Mouse (Mus musculus): ENCODE measurements around the gene Tomt.

The Tomt gene

GRCm38 (mm10) chr7:101902846-101903245, 3.3 kb downstream of the Tomt start:
- no peak for DNase-seq (ENCODE audit: inconsistent age in 2 of 2, low spot score in 1 of 2)

GRCm38 (mm10) chr7:101901969-101902368, 4.2 kb downstream of the Tomt start:
- DNase-seq (ENCODE audit: inconsistent age in 2 of 2, low spot score in 1 of 2), result no peak

DNA sequence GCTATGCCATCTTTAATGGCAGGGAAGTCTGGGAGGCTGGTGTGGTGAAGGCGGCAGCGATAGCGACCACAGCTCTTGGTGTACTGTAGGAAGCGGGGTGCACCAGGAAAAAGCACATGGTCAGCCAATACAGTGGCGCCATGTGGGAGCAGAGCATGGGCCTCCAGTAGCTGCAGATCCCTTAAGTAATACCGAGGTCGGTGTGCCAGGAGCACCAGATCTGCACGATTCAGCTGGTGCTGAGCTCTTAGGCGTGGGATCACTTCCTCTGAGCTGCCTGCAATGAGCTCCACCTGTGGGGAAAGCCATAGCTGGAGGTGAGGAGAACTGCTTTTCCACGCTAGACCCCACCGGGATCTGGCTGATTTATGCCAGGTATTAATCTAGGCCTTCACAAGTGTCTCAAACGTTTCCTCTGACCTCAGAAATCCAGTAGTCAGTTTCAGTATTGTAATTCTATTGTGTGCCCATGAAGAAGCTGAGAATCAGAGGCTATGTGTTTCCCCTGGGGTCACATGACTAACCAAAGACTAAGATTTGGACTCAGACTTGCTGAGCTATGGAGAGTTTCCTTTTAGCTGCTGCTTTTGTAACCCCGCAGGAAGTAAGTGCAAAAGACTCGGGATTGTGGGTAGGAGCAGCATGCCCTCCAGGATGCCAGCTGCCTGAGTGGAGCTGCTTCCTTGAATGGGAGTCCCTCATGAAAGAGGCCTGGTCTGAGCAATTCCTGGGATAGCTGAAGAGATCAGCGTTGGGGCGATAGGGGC, 5.6 kb downstream of the Tomt start:
- no peak for DNase-seq (ENCODE audit: inconsistent age in 2 of 2, low spot score in 1 of 2)

DNA sequence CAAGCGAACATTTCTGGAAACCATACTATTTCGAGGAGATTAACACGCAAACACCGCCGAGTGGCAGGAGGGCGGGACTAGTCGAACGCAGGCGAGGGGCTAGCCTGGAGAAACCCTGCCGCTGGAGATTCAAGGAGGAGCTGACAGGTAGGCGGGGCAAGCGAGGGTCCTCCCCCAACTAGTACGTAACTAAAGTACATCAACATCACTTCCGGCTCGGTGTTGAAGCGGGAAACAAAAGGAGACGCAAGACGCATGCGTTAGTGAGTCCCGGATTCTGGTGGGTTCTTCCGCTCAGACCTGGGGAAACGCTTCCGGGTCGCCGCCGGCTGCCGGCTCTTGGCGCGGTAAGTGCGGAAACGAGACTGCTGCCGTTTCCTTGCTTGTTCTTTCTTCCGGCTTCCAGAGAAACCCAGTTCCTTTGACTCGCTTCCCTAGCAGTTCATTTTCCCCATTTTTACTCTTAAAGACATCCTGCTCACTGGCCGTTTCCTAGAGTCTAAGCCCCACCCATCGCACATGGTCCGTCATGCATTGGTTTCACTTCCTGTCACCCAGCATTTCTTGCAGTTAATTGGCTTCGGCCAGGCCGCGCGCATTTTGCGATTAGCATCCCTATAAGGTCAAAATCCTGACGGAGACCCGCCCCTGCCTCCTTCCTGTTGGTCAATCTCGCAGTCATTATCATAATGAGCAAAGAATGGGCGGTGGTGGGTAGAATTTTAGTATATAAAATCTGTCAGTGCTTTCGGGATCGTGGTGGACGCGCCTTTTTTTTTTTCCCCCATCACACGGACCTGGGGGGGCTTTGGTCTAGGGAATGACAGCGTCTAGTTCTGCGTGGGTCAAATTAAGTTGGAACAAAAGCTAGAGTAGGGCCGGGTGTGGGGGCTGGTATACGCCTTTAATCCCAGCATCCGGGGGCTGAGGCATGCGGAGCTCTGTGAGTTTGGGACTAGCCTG, 9.8 kb downstream of the Tomt start:
- peak; percentile 98 to 99 for DNase-seq (ENCODE audit: inconsistent age in 2 of 2, low spot score in 1 of 2)

GRCm38 (mm10) chr7:101895695-101896094, 10.5 kb downstream of the Tomt start:
- DNase-seq (ENCODE audit: inconsistent age in 2 of 2, low spot score in 1 of 2), result no peak

GRCm38 (mm10) chr7:101888460-101888859, 17.7 kb downstream of the Tomt start:
- DNase-seq (ENCODE audit: inconsistent age in 2 of 2, low spot score in 1 of 2), result no peak

GRCm38 (mm10) chr7:101886274-101886673, 19.9 kb downstream of the Tomt start:
- no peak for DNase-seq (ENCODE audit: inconsistent age in 2 of 2, low spot score in 1 of 2)

- no peak for DNase-seq (ENCODE audit: inconsistent age in 2 of 2, low spot score in 1 of 2)
Measured at GRCm38 (mm10) chr7:101884160-101884559, 22.0 kb downstream of the Tomt start.

- peak in 1 of 2 experiments; percentile 66 for DNase-seq (ENCODE audit: inconsistent age in 2 of 2, low spot score in 1 of 2)
Measured at GRCm38 (mm10) chr7:101882413-101883154, 23.6 kb downstream of the Tomt start.

- no peak for DNase-seq (ENCODE audit: inconsistent age in 2 of 2, low spot score in 1 of 2)
Measured at GRCm38 (mm10) chr7:101880855-101881254, 25.3 kb downstream of the Tomt start.

GRCm38 (mm10) chr7:101875978-101876377, 30.2 kb downstream of the Tomt start:
- peak; percentile 62 to 78 for DNase-seq (ENCODE audit: inconsistent age in 2 of 2, low spot score in 1 of 2)

DNA sequence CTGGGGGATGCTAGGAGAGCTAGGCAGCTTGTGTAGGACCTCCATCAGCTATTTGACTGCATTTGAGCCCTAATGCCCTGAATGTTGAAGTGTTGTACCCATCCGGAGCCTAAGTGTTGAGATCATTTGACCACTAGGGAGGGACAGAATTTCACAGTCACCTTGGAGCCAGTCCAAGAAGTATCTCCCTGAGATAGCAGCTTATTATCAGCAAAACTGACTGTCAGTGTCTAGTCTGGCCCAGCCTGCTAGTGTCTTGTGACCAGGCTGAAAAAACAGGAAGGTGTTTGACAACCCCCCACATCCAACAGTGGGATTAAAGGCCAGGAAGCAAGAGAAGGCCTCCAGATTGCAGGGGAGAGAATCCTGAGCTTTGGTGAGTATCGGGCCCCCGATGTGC, 34.9 kb downstream of the Tomt start:
- DNase-seq (ENCODE audit: inconsistent age in 2 of 2, low spot score in 1 of 2), result peak; percentile 31 to 75

DNA sequence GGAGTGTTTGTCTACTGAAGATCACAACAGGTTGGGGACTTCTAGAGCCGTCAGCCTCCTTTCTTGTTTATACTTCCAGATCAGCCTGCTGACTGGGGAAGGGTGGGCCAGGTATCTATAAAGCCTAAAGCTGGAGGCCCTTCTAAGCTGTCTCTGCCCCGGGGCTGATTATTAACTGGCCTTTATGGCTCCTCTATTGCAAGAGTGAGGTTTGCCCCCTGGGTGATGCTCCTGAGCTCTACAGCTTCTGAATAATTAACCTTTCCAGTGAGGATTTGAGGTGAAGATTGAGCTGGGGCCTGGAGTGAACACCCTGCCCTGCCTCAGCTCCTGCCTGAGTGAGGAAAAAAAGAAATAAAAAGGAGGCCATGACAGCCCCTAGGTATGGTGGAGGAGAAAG, 35.5 kb downstream of the Tomt start, which contains the start of gene Folr1:
Gene Folr1, minus strand, starts transcription at position 160 of the 400 bp plus-strand sequence.
- no peak for DNase-seq (ENCODE audit: inconsistent age in 2 of 2, low spot score in 1 of 2)

DNA sequence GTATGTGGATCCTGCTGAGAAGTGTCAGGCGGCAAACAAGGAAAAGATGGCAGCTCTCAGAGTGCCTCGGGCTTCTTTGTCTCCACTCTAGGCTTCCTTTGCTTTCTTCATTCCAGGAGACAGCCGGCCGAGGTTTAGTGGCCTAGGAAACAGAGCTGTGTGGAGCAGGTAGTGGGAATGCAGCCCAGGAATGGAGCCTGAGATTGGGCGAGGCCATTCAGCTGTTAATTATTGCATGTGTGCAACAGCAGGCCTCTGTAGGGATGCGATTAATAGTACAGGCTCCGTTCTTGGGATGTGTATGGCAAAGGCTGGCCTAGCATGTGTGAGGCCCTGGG, 37.0 kb downstream of the Tomt start:
- no peak for DNase-seq (ENCODE audit: inconsistent age in 2 of 2, low spot score in 1 of 2)

DNA sequence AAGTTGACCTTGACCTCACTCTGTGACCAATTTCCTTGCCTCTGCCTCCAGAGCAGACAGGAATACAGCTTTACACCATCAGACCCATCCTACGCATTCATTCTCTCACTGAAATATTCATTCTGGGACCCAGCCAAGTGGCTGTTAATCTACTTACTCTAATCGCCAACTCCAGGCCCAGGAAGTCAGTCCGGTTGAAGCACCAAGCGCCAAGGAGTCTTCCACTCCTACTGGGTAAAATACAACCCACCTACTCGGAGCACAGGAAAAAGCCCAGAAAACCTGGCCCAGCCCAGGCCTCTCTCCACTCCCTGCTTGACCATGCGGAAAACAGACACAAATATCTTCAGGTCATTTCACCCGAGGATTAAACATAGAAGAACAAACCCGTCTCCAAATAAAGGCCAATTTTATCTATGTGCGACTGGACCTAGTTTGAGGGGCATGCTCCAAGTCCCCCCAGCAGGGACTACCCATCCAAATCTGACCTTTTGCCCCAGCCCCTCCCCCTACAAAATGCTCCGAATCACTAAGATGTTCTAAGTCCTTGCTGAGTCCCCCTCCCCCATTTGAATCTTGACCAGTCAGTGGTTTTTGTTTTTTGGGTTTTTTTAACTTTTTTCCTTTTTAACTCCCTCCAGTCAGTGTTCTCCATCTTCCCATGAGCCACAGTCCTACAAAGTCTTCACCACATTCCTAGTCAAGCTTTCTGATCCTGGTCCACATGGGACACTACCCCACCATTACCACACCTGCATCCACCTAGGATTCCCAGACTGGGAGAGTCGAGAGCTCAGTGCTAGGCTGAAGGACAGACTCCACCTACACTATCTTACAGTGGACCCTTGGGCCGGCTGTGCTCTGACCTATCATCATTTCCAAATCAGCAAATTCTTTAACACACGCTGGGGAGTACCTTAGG, 37.7 kb downstream of the Tomt start:
- no peak for DNase-seq (ENCODE audit: inconsistent age in 2 of 2, low spot score in 1 of 2)

DNA sequence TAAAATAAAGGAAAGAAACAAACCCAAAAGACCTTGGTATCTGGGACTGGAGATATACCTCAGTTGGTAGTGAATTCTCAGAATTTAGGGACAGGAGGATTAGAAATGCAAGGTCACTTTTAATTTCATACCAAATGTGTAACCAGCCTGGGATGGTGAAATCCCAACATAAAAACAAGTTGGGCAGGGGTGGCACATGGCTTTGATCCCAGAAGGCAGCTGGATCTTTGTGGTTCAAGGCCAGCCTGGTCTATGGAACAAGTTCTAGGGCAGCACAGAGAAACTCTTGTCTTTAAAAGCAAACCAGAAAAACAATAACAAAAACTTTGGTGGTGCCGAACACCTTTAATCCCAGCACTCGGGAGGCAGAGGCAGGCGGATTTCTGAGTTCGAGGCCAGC, 38.7 kb downstream of the Tomt start:
- peak in 1 of 2 experiments; percentile 60 for DNase-seq (ENCODE audit: inconsistent age in 2 of 2, low spot score in 1 of 2)

GRCm38 (mm10) chr7:101866491-101867265, 39.5 kb downstream of the Tomt start:
- no peak for DNase-seq (ENCODE audit: inconsistent age in 2 of 2, low spot score in 1 of 2)

DNA sequence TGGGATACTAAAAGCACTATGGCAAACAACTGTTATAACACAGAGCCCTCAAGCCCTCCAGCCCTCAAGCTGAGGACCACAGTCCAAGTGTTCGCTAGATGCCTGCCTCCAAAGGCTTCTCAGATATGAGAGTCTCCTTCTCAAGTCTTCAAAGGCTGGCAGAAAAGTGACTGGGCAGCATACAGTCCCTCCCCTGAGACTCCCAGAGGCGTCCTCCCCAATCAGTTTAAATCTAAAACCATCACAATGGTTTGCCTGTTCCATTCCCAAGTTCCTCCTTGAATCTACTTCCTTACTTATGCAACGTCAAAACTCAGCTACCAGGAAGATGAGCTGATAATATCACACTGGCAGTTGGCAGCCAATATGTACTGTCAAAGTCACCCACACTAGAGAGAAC, 42.7 kb downstream of the Tomt start, which contains the start of gene Anapc15:
Gene Anapc15, plus strand, starts transcription at position 301 of the 400 bp plus-strand sequence.
- DNase-seq (ENCODE audit: inconsistent age in 2 of 2, low spot score in 1 of 2), result no peak

GRCm38 (mm10) chr7:101862291-101862690, 43.9 kb downstream of the Tomt start:
- DNase-seq (ENCODE audit: inconsistent age in 2 of 2, low spot score in 1 of 2), result no peak
